Mouse (Mus musculus): ENCODE data around the gene Daglb. TPM values are rescaled to one million over a fixed set of nuclear protein-coding genes. Genes with fewer than 3 reads are reported as not detected.

The Daglb gene
- 4.8 and 5.2 TPM in 2 replicates for polyA plus RNA-seq (2012; rRNA removed)

GRCm38 (mm10) chr5:143464100-143464756 lies at the start of gene Daglb:
Gene Daglb (plus strand): TSS chr5:143464584.

GRCm38 (mm10) chr5:143527486-143528307 lies 63.3 kb downstream of the Daglb start, which contains the start of gene Rac1:
Gene Rac1 (minus strand): TSS chr5:143528036.

Other genes with a start within 250 kb of the Daglb start
- not detected in 2 replicates for gene Spdye4a, start 237.7 kb upstream of the Daglb start, polyA plus RNA-seq (2012; rRNA removed)
- 1.9 and 2.4 TPM in 2 replicates for gene Zfp12, start 229.4 kb upstream of the Daglb start, polyA plus RNA-seq (2012; rRNA removed)
- gene Zfp316, start 194.6 kb upstream of the Daglb start, polyA plus RNA-seq (2012; rRNA removed), result 3.2 and 4.9 TPM in 2 replicates
- 0.22 and 0.50 TPM in 2 replicates for gene Zfp853, start 171.0 kb upstream of the Daglb start, polyA plus RNA-seq (2012; rRNA removed)
- gene E130309D02Rik, start 149.2 kb upstream of the Daglb start, polyA plus RNA-seq (2012; rRNA removed), result 15.8 and 22.0 TPM in 2 replicates
- gene Zdhhc4, start 135.3 kb upstream of the Daglb start, polyA plus RNA-seq (2012; rRNA removed), result 33.6 and 42.8 TPM in 2 replicates
- gene Grid2ip, start 107.2 kb upstream of the Daglb start, polyA plus RNA-seq (2012; rRNA removed), result 0.61 and 0.87 TPM in 2 replicates
- gene Kdelr2, start 60.7 kb upstream of the Daglb start, polyA plus RNA-seq (2012; rRNA removed), result 76.2 and 136 TPM in 2 replicates
- gene Rac1, start 63.5 kb downstream of the Daglb start, polyA plus RNA-seq (2012; rRNA removed), result 36.8 and 53.5 TPM in 2 replicates
- gene Cyth3, start 157.9 kb downstream of the Daglb start, polyA plus RNA-seq (2012; rRNA removed), result 10.3 and 10.6 TPM in 2 replicates